Mouse (Mus musculus): ENCODE measurements at regions not wholly inside any gene's neighbourhood (a gene's known extent, or its start where the extent isn't known, plus 50 kb on each side); places are given as distances from the start of the nearest gene placed in this dataset.
"Not testable (repeated sequence)": the region's sequence is repeated elsewhere in the genome, so short reads cannot be mapped to it uniquely, and the experiment has no call there.

DNA sequence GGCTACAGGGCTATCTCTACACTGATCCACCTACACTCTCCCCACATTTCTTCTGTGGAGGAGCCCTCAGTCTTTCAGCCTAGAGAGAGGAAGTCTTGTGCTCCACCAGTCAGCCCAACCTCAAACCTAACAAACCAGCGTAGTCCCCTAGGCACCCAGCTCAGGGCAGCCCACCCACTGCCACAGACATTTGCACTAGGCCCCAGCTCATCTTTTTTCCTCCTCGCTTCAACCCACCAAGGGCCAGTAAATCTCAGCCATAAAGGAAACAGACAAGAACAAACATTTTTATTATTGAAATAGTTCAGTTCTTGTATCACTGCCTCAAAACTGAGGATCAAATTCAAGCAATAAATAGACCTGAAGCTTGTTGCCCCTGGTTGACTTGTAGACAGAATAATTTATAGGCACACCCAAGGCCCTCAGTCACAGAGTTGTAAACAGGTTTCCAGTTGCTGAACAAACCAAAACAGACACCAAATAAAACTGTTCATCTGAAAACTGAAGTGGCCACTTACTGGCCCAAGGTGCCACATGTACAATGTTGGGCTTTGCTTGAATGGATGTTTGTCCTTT lies 58.0 kb upstream of the Cdyl start:
- no peak for DNase-seq (ENCODE audit: low read depth)

DNA sequence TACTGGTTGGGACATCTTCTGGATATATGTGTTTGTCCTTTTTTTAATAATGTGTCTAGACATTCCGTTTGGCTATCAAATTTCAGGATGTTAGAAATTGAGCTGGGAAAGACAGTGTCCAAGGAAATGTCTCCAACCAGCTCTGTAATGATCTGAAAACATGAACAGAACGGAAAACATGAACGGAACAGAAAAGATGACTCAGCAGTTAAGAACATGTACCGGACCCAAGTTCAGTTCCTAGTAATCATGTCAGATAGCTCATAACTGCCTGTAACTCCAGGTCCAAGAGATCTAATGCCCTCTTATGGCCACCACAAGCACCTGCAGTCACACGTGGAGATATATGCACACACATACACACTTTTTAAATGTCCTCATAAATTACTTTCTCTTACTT lies 56.6 kb upstream of the Cdyl start:
- no peak for DNase-seq (ENCODE audit: low read depth)

DNA sequence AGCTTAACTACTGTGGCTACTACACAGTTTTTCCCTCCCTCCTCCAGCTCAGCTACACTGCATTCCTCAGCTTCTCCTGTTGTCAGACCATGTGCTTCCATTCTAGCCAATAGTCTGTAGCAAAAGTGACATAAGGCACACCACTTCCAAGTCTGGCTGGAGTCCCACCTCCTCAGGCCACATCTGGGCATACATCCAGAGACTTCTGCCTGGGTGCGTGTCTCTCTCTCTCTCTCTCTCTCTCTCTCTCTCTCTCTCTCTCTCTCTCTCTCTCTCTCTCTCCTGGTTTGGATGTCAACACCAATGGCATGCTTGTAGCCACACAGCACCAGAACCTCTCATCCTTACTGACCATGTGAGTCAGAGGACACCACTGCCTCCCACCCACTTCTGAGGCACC lies 55.6 kb upstream of the Cdyl start:
- DNase-seq (ENCODE audit: low read depth) = peak; percentile 63

DNA sequence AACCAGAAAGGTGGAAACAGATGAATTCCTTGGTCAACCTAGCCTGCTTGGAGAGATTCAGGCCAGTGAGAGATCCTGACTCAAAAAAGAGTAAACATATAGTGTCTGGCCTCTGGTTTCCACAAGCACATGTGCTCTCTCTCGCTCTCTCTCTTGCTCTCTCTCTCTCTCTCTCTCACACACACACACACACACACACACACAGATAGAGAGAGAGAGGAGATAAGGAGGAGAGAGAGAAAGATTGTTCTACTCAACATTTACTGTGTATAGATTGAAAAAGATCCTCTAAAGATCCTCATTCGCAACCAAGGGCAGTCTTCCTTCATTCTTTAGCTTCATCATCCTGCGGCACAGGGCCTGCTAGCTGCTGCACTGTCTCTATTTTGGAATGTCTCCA lies 54.9 kb upstream of the Cdyl start:
- no peak for DNase-seq (ENCODE audit: low read depth)

DNA sequence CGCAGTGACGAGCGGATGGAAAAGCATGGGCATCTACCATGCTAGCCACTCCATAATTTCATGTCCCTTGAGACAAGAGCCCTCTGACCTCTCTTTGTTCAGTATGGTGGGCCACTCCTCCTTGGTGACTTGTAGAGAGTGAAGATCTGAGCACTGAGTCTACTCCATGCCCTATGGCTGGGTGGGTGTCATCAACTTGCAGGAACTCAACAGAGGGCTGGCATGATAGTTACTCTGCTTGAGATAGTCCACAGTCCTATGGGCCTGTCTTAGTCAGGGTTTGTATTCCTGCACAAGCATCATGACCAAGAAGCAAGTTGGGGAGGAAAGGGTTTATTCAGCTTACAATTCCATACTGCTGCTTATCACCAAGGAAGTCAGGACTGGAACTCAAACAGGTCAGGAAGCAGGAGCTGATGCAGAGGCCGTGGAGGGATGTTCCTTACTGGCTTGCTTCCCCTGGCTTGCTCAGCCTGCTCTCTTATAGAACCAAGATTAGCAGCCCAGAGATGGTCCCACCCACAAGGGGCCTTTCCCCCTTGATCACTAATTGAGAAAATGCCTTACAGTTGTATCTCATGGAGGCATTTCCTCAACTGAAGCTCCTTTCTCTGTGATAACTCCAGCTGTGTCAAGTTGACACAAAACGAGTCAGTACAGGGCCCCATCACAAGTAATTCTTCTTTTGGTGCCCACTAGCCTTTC lies 52.6 kb upstream of the Cdyl start:
- not testable (repeated sequence) for DNase-seq (ENCODE audit: low read depth)

DNA sequence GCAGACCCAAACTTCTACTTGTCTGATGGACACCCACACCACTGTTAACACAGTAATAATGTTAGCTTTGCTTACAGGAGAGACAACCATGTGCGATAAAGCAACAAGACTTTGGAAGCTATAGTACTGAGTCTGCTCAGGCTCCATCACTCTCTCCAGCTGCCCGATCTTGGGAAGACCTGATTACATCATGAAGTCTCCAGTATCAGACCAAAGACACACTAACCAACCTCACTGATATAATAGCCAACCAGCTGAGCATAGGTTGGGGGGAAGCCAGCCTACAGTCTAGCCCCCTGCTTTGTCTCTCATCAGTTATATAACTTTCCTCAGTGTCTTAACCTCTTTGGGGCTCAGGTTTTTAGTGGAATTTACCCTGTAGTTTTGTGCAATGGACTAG lies 51.9 kb upstream of the Cdyl start:
- no peak for DNase-seq (ENCODE audit: low read depth)
